Mouse (Mus musculus): ENCODE measurements around the gene BC030867.

- peak; percentile 98 for TF ChIP-seq CTCF (conservative IDR thresholded peaks at IDR 0.05; ENCODE audit: low read length)
- no peak for TF ChIP-seq POU5F1 (IDR thresholded peaks at IDR 0.05; ENCODE audit: borderline replicate concordance, low read length)
- no peak for TF ChIP-seq NANOG (IDR thresholded peaks at IDR 0.05; ENCODE audit: borderline replicate concordance, low read length)
Measured at GRCm38 (mm10) chr11:102299839-102300238, 51.2 kb downstream of the BC030867 start.
